Mouse (Mus musculus) liver, embryonic 14.5 days (tissue): ENCODE measurements around the gene Gm10283. TPM values are rescaled to one million over a fixed set of nuclear protein-coding genes. Genes with fewer than 3 reads are reported as not detected.

Experiments
- ATAC-seq: fragments of 200-750 bp; cut with Nextera tagmentation; 2 replicates; pipeline ENCODE4 v1.8.0; 2017; ENCODE audit warnings: moderate number of reproducible peaks, mild to moderate bottlenecking, moderate library complexity; ENCODE audit not compliant: insufficient read depth
- DNase-seq, 3 experiments: peaks; one replicate each; pipeline ENCODE4 v3.0.0-alpha.2; 2012 to 2013; ENCODE audit warnings: low read depth in 3 of 3, low spot score in 3 of 3
- H3K27ac ChIP-seq: fragments of 300-500 bp; sonication (generic); 2 replicates; pipeline ENCODE4 v1.5.1; 2014; ENCODE audit warnings: moderate library complexity, mild to moderate bottlenecking, control low read depth, inconsistent platforms
- H3K27me3 ChIP-seq: fragments of 300-500 bp; sonication (generic); 2 replicates; pipeline ENCODE4 v1.6.1; 2014; ENCODE audit warnings: mild to moderate bottlenecking, low read length, moderate library complexity; ENCODE audit not compliant: control insufficient read depth, insufficient read depth
- H3K36me3 ChIP-seq: fragments of 300-500 bp; sonication (generic); replicated peaks from 2 replicates; pipeline ENCODE4 v1.6.1; 2014; ENCODE audit warnings: low read depth; ENCODE audit not compliant: control insufficient read depth, insufficient read depth
- H3K4me1 ChIP-seq, 2 experiments: fragments of 200-500 bp in 1 of 2; fragments of 300-500 bp in 1 of 2; sonication (generic) in 1 of 2; replicated peaks; 2 replicates each; pipeline ENCODE4 v1.6.1; 2012 to 2014; ENCODE audit warnings: antibody characterized with exemption in 1 of 2, inconsistent platforms in 1 of 2, low read length in 1 of 2; ENCODE audit not compliant: control insufficient read depth in 2 of 2, insufficient read depth in 2 of 2
- H3K4me2 ChIP-seq: fragments of 300-500 bp; sonication (generic); 2 replicates; pipeline ENCODE4 v1.6.1; 2014; ENCODE audit warnings: low read depth, mild to moderate bottlenecking, control low read depth, moderate library complexity
- H3K4me3 ChIP-seq, 2 experiments: fragments of 200-500 bp in 1 of 2; fragments of 300-500 bp in 1 of 2; sonication (generic) in 1 of 2; 2 replicates each; pipeline ENCODE4 v1.5.1; 2012 to 2014; ENCODE audit warnings: low read depth in 2 of 2, low read length in 2 of 2, mild to moderate bottlenecking in 2 of 2, control low read depth in 1 of 2, inconsistent platforms in 1 of 2, moderate library complexity in 1 of 2; ENCODE audit not compliant: insufficient read depth in 1 of 2
- H3K9ac ChIP-seq: fragments of 300-500 bp; sonication (generic); replicated peaks from 2 replicates; pipeline ENCODE4 v1.6.1; 2014; ENCODE audit warnings: mild to moderate bottlenecking, control low read depth, moderate library complexity
- H3K9me3 ChIP-seq: fragments of 300-500 bp; sonication (generic); 2 replicates; pipeline ENCODE4 v1.6.1; 2016; ENCODE audit warnings: low read length, mixed read lengths; ENCODE audit not compliant: control insufficient read depth
- CTCF ChIP-seq: IDR thresholded peaks from 2 replicates; pipeline ENCODE4 v1.5.1; 2016; ENCODE audit warnings: antibody characterized with exemption, low read depth, control low read depth
- EP300 ChIP-seq: IDR thresholded peaks from 2 replicates; pipeline ENCODE4 v1.6.1; 2016; ENCODE audit warnings: antibody characterized with exemption, low read depth
- WGBS: fragments of 180-500 bp; shearing (Covaris S2); extraction: QIAGEN DNeasy Blood & Tissue Kit; methylation state at CpG from one replicate; pipeline ENCODE4 v1.1.7; 2014; ENCODE audit not compliant: insufficient replicate concordance; 5-methylcytosine and 5-hydroxymethylcytosine counted together
- polyA plus RNA-seq, 2 experiments: library from polyadenylated mRNA; depleted of rRNA in 1 of 2; stranded (reverse) in 1 of 2; unstranded in 1 of 2; fragments of >200 nt; fragmentation: Nextera tagmentation in 1 of 2; extraction: Ambion mirVana in 1 of 2; gene quantifications; 2 replicates each; pipeline versions ENCODE4 v1.2.1 to v1.2.3; 2012 to 2014

The Gm10283 gene
- polyA plus RNA-seq, 2 experiments = not detected

GRCm38 (mm10) chr8:60449296-60449695 lies 53.7 kb downstream of the Gm10283 start:
- H3K9ac ChIP-seq = no peak overlapping the region
- no peaks in the 10 kb centered on the region for H3K27me3 ChIP-seq
- no peaks in the 10 kb centered on the region for H3K36me3 ChIP-seq
- H3K4me3 ChIP-seq = no peak overlapping the region
- DNase-seq = no peak
- no peak overlapping the region for H3K27ac ChIP-seq
- H3K9me3 ChIP-seq = no peaks in the 10 kb centered on the region
- no peak for TF ChIP-seq CTCF
- TF ChIP-seq EP300 = no peak
- no peak overlapping the region for H3K4me2 ChIP-seq
- no peak for ATAC-seq
- no peaks in the 10 kb centered on the region for H3K4me1 ChIP-seq
- WGBS = 46% methylated on average over 2 of the region's 2 CpGs

GRCm38 (mm10) chr8:60444989-60445388 lies 58.0 kb downstream of the Gm10283 start:
- Histone ChIP-seq H3K9me3 (no peaks in the 10 kb centered on the region), H3K4me3 (no peak overlapping the region), H3K9ac (no peak overlapping the region), H3K27ac (no peak overlapping the region), H3K4me1 (no peaks in the 10 kb centered on the region), H3K36me3 (no peaks in the 10 kb centered on the region), H3K4me2 (no peak overlapping the region), H3K27me3 (no peaks in the 10 kb centered on the region)
- WGBS = 57% methylated on average over 6 of the region's 6 CpGs
- TF ChIP-seq EP300 = no peak
- no peak for TF ChIP-seq CTCF
- ATAC-seq = no peak
- no peak for DNase-seq

- H3K4me3 ChIP-seq = no peak overlapping the region
- TF ChIP-seq EP300 = no peak
- TF ChIP-seq CTCF = no peak
- H3K9ac ChIP-seq = no peak overlapping the region
- H3K4me1 ChIP-seq = no peaks in the 10 kb centered on the region
- H3K27me3 ChIP-seq = no peaks in the 10 kb centered on the region
- H3K27ac ChIP-seq = no peak overlapping the region
- DNase-seq (no peak), ATAC-seq (no peak)
- H3K4me2 ChIP-seq = no peak overlapping the region
- WGBS = 49% methylated on average over 3 of the region's 3 CpGs
- H3K9me3 ChIP-seq = no peaks in the 10 kb centered on the region
- no peaks in the 10 kb centered on the region for H3K36me3 ChIP-seq
These were observed 64.4 kb downstream of the Gm10283 start for GRCm38 (mm10) chr8:60438557-60438956.

- no peak overlapping the region for H3K27ac ChIP-seq
- DNase-seq (no peak), ATAC-seq (no peak)
- H3K9ac ChIP-seq = no peak overlapping the region
- no peaks in the 10 kb centered on the region for H3K4me1 ChIP-seq
- WGBS = 61% methylated on average over 3 of the region's 3 CpGs
- H3K4me3 ChIP-seq = no peak overlapping the region
- H3K9me3 ChIP-seq = no peaks in the 10 kb centered on the region
- no peak overlapping the region for H3K4me2 ChIP-seq
- no peaks in the 10 kb centered on the region for H3K36me3 ChIP-seq
- TF ChIP-seq CTCF = no peak
- TF ChIP-seq EP300 = no peak
- no peaks in the 10 kb centered on the region for H3K27me3 ChIP-seq
These were observed 66.1 kb downstream of the Gm10283 start for GRCm38 (mm10) chr8:60436872-60437271.

- H3K4me3 ChIP-seq = no peak overlapping the region
- H3K4me2 ChIP-seq = no peak overlapping the region
- DNase-seq (no peak), ATAC-seq (no peak)
- no peaks in the 10 kb centered on the region for H3K27me3 ChIP-seq
- no peaks in the 10 kb centered on the region for H3K9me3 ChIP-seq
- no peaks in the 10 kb centered on the region for H3K4me1 ChIP-seq
- WGBS = 75% methylated on average over 5 of the region's 5 CpGs
- H3K9ac ChIP-seq = no peak overlapping the region
- no peaks in the 10 kb centered on the region for H3K36me3 ChIP-seq
- no peak for TF ChIP-seq CTCF
- TF ChIP-seq EP300 = no peak
- H3K27ac ChIP-seq = no peak overlapping the region
These were observed 70.3 kb downstream of the Gm10283 start for GRCm38 (mm10) chr8:60432649-60433048.

- TF ChIP-seq CTCF = no peak
- TF ChIP-seq EP300 = no peak
- H3K4me1 ChIP-seq = no peaks in the 10 kb centered on the region
- no peak overlapping the region for H3K4me2 ChIP-seq
- DNase-seq (no peak), ATAC-seq (no peak)
- no peaks in the 10 kb centered on the region for H3K27me3 ChIP-seq
- 63% methylated on average over 8 of the region's 8 CpGs for WGBS
- H3K9me3 ChIP-seq = no peaks in the 10 kb centered on the region
- H3K27ac ChIP-seq = no peak overlapping the region
- H3K4me3 ChIP-seq = no peak overlapping the region
- no peaks in the 10 kb centered on the region for H3K36me3 ChIP-seq
- no peak overlapping the region for H3K9ac ChIP-seq
These were observed 96.6 kb downstream of the Gm10283 start for GRCm38 (mm10) chr8:60406358-60406757.
